Comparison of ENCODE assay signal across 9 mouse cellular contexts in the genomic region with DNA sequence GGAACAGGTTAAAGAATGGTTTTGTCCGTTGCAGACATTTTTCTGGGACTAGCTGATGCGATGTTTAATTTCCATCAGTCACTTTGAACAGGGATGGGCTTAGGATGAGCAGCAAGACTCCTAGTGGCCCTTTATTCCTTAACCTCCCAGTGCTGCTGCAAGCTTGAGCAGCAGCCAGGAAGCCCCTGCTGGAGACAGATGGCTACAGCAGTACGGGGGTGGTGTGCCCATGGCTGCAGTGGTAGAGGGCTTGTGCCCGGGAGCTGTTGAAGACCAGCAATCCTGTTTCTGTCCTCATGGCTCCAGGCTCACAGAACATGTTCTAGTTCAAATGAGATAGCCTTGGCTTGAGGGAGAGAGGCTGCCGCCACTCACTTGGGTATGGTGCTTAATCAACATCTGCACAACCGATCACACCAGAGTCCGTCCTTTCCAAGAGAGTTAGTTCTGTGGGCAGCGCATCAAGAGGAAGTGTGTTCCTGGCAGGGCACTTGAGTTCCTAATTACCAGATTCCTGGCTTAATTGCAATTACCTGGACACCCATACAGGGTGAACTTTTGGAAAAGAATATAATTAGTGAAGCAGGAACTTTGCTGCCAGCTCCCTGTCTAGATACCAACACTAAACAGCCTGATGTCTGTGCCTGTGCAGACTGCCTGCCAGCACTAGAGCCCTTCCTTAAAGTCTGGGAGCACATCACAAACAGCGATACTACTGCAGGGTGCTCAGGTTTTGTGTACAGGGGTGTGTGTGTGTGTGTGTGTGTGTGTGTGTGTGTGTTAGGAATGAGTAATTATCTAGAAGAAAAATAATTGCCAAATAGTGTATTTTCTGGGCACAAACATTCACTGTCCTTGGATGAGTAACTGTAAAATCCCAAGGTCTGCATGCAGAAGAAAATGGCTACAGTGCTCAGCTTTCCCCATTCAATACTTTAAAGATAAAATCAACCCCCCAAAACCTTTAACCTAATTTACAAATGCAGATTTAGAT.
A peak's percentile ranks its signal among the peaks of the same experiment; 100 is the strongest.
DNase-seq lines count a peak whose midpoint lies in the region; ATAC-seq and TF ChIP-seq lines count a peak whose summit lies in the region.
"Had no signal": no experiment of that assay in that cellular context is flagged by ENCODE, and none has a peak within 500 bp of the region (broad histone marks: within the 10 kb centered on the region; RNA-seq: fewer than 3 reads in every experiment).

No protein-coding gene starts in this region.

- H3K27me3 ChIP-seq in liver, adult 2 months (ENCODE audit: control insufficient read depth, insufficient read depth, low read length) = no peaks in the 10 kb centered on the region
- no peaks in the 10 kb centered on the region for H3K27me3 ChIP-seq in Patski
- H3K27me3 ChIP-seq in liver, postnatal 0 days (ENCODE audit: insufficient read depth, low read length) = no peaks in the 10 kb centered on the region

- H3K36me3 ChIP-seq in liver, adult 2 months (ENCODE audit: control insufficient read depth, insufficient read depth, low read length) = no peaks in the 10 kb centered on the region
- no peaks in the 10 kb centered on the region for H3K36me3 ChIP-seq in liver, postnatal 0 days (replicated peaks; ENCODE audit: insufficient read depth, low read length)

- no peak overlapping the region for H3K9ac ChIP-seq in liver, adult 2 months (ENCODE audit: low read depth, low read length)
- H3K9ac ChIP-seq in liver, postnatal 0 days (replicated peaks) = no peak overlapping the region

- no peak overlapping the region for H3K27ac ChIP-seq in liver, adult 2 months (replicated peaks; ENCODE audit: insufficient read depth, low read depth, low read length)
- H3K27ac ChIP-seq in liver, postnatal 0 days (ENCODE audit: low read depth) = no peak overlapping the region

- 83% methylated on average over 9 of the region's 9 CpGs for WGBS in liver, adult 2 months
- WGBS in liver, postnatal 0 days (ENCODE audit: insufficient replicate concordance) = 71% methylated on average over 9 of the region's 9 CpGs

- no peaks in the 10 kb centered on the region for H3K9me3 ChIP-seq in liver, postnatal 0 days (ENCODE audit: low read length)

- in situ Hi-C loops in Patski (cut with MboI; ENCODE audit: low pct_unique_long_range_greater_than_20kb) = no loop called here

- H3K79me2 ChIP-seq in liver, adult 2 months (ENCODE audit: control insufficient read depth, insufficient read depth, low read length) = peaks cover 9% of the 10 kb centered on the region; the same call in 1 of the 2 replicates

- CTCF ChIA-PET in Patski (lab: Charles Lee) = no interaction called here

- peak; percentile 8; the same call in 1 of the 2 replicates for TF ChIP-seq CTCF in liver, adult 2 months (IDR thresholded peaks at IDR 0.05; ENCODE audit: low read depth, low read length)
- peak; percentile 22 for TF ChIP-seq CTCF in Patski (IDR thresholded peaks at IDR 0.05)
- TF ChIP-seq CTCF in liver, postnatal 0 days (IDR thresholded peaks at IDR 0.05; ENCODE audit: low read depth) = peak; percentile 43

- POLR2A ChIA-PET in Patski (lab: Charles Lee) = interaction anchor here (1.0 kb wide), 1 partner anchor 9 kb away, joined by 3 read pairs; no protein-coding TSS in a partner anchor

- no peak for TF ChIP-seq POLR2A in liver, adult 2 months (IDR thresholded peaks at IDR 0.05; ENCODE audit: extremely low read depth, insufficient read depth, low read length)

- TF ChIP-seq EP300 in liver, postnatal 0 days (IDR thresholded peaks at IDR 0.05; ENCODE audit: low read depth) = no peak

- H3K4me3 ChIP-seq in liver, adult 2 months (ENCODE audit: insufficient read depth, low read depth, low read length) = no peak overlapping the region
- no peak overlapping the region for H3K4me3 ChIP-seq in liver, postnatal 0 days (ENCODE audit: low read depth, low read length)

- ATAC-seq in frontal cortex, adult (ENCODE audit: low TSS enrichment) = peak; percentile 42; the same call in 1 of the 2 replicates
- ATAC-seq in Patski = no peak
- ATAC-seq in liver, postnatal 0 days = no peak

- DNase-seq in frontal cortex, adult 2 months (ENCODE audit: extremely low spot score in 1 of 2, low spot score in 1 of 2) = no peak
- no peak for DNase-seq in liver, adult 2 months (ENCODE audit: extremely low read depth, low read depth, low spot score)
- DNase-seq in liver (no peak), Patski (ENCODE audit: low read depth, low spot score) (no peak)
- DNase-seq in liver, postnatal 0 days = no peak
- no peak for DNase-seq in urinary bladder, postnatal 14 days (ENCODE audit: low spot score)
- DNase-seq in cerebellum, adult 11 months = no peak
- DNase-seq: heart, postnatal 14 days had no signal

- peaks cover 35% of the 10 kb centered on the region for H3K4me1 ChIP-seq in liver, adult 2 months (ENCODE audit: control insufficient read depth, insufficient read depth, low read length)
- H3K4me1 ChIP-seq in liver, postnatal 0 days (ENCODE audit: insufficient read depth) = peaks cover 36% of the 10 kb centered on the region

- H3K4me2 ChIP-seq in liver, postnatal 0 days (ENCODE audit: low read depth, low read length) = no peak overlapping the region
